In genomic region chr2:118895990-118896913, GRCm38 (mm10) we compare ENCODE assay signal across 8 mouse cellular contexts. TPM values are rescaled to one million over a fixed set of nuclear protein-coding genes. Genes with fewer than 3 reads are reported as not detected.
DNase-seq lines count a peak whose midpoint lies in the region; ATAC-seq and TF ChIP-seq lines count a peak whose summit lies in the region.

No protein-coding gene starts in this region.

- DNase-seq in right cerebral cortex, adult 18-20 months, result peak; percentile 23
- DNase-seq in right cerebral cortex, postnatal 36 days (ENCODE audit: low spot score in 2 of 2), result no peak
- DNase-seq in cerebellum, adult 11-12 months, result peak; percentile 74
- DNase-seq in forebrain, postnatal 0 days, result peak; percentile 44
- DNase-seq in intestine, embryonic 14.5 days (ENCODE audit: low spot score), result peak; percentile 70
- peak; percentile 40 for DNase-seq in lung, adult 2 months
- no peak for DNase-seq in c-Kit-positive CD71-positive TER-119-positive erythroid progenitor cells, embryonic 14.5 days (ENCODE audit: low spot score)

- peaks cover 22% of the 10 kb centered on the region for H3K4me1 ChIP-seq in forebrain, postnatal 0 days (ENCODE audit: insufficient read depth)
- H3K4me1 ChIP-seq in intestine, embryonic 14.5 days (replicated peaks; ENCODE audit: control insufficient read depth, insufficient read depth, low read length), result peaks cover 15% of the 10 kb centered on the region; the same call in 1 of the 2 replicates
- peaks cover 17% of the 10 kb centered on the region for H3K4me1 ChIP-seq in lung, adult 2 months (ENCODE audit: control insufficient read depth, insufficient read depth, low read length)
- peaks cover 34% of the 10 kb centered on the region for H3K4me1 ChIP-seq in neural tube, embryonic 15.5 days

- H3K9me3 ChIP-seq in forebrain, postnatal 0 days (ENCODE audit: low read length), result no peaks in the 10 kb centered on the region
- no peaks in the 10 kb centered on the region for H3K9me3 ChIP-seq in intestine, embryonic 14.5 days (ENCODE audit: control insufficient read depth, low read length)
- no peaks in the 10 kb centered on the region for H3K9me3 ChIP-seq in neural tube, embryonic 15.5 days (replicated peaks)

- H3K27me3 ChIP-seq in forebrain, postnatal 0 days (ENCODE audit: insufficient read depth, low read length), result peaks cover 57% of the 10 kb centered on the region
- H3K27me3 ChIP-seq in intestine, embryonic 14.5 days (replicated peaks; ENCODE audit: control insufficient read depth, insufficient read depth, low read length), result peaks cover 78% of the 10 kb centered on the region
- peaks cover 76% of the 10 kb centered on the region for H3K27me3 ChIP-seq in neural tube, embryonic 15.5 days (replicated peaks)

- H3K27ac ChIP-seq in forebrain, postnatal 0 days (ENCODE audit: low read depth, low read length), result no peak overlapping the region
- no peak overlapping the region for H3K27ac ChIP-seq in intestine, embryonic 14.5 days (ENCODE audit: low read depth)
- H3K27ac ChIP-seq in neural tube, embryonic 15.5 days (replicated peaks), result no peak overlapping the region

- 2% methylated on average over 37 of the region's 38 CpGs for WGBS in forebrain, postnatal 0 days
- 2% methylated on average over 38 of the region's 38 CpGs for WGBS in intestine, embryonic 14.5 days
- 4% methylated on average over 38 of the region's 38 CpGs for WGBS in lung, adult 2 months
- WGBS in neural tube, embryonic 15.5 days, result 2% methylated on average over 38 of the region's 38 CpGs

- H3K36me3 ChIP-seq in forebrain, postnatal 0 days (ENCODE audit: insufficient read depth), result no peaks in the 10 kb centered on the region
- H3K36me3 ChIP-seq in intestine, embryonic 14.5 days (ENCODE audit: control insufficient read depth, insufficient read depth, low read length), result no peaks in the 10 kb centered on the region
- H3K36me3 ChIP-seq in neural tube, embryonic 15.5 days, result no peaks in the 10 kb centered on the region

- ATAC-seq in forebrain, postnatal 0 days, result no peak
- peak; percentile 24; the same call in 1 of the 2 replicates for ATAC-seq in intestine, embryonic 14.5 days (replicated peaks; ENCODE audit: low FRiP score, low TSS enrichment, low read depth)
- no peak for ATAC-seq in neural tube, embryonic 15.5 days (ENCODE audit: low FRiP score)

- peak overlapping the region; percentile 90 for H3K4me2 ChIP-seq in forebrain, postnatal 0 days (ENCODE audit: low read depth)
- peak overlapping the region; percentile 92 for H3K4me2 ChIP-seq in intestine, embryonic 14.5 days (ENCODE audit: low read length)
- peak overlapping the region; percentile 89 for H3K4me2 ChIP-seq in neural tube, embryonic 15.5 days

- peak overlapping the region; percentile 40; the same call in 1 of the 2 replicates for H3K9ac ChIP-seq in forebrain, postnatal 0 days
- H3K9ac ChIP-seq in intestine, embryonic 14.5 days (ENCODE audit: low read length), result no peak overlapping the region; the same call in 1 of the 2 replicates
- peak overlapping the region; percentile 49 for H3K9ac ChIP-seq in neural tube, embryonic 15.5 days (replicated peaks)

- TF ChIP-seq POLR2A in lung, adult 2 months (IDR thresholded peaks at IDR 0.05; ENCODE audit: borderline replicate concordance, extremely low read depth, low read depth, low read length), result no peak

- no peak for TF ChIP-seq CTCF in forebrain, postnatal 0 days (IDR thresholded peaks at IDR 0.05; ENCODE audit: low read depth)
- TF ChIP-seq CTCF in lung, adult 2 months (IDR thresholded peaks at IDR 0.05; ENCODE audit: insufficient read depth, low read length), result no peak

- H3K4me3 ChIP-seq in forebrain, postnatal 0 days (ENCODE audit: low read depth, low read length), result peak overlapping the region; percentile 42
- H3K4me3 ChIP-seq in intestine, embryonic 14.5 days (ENCODE audit: low read depth, low read length), result peak overlapping the region; percentile 46
- H3K4me3 ChIP-seq in lung, adult 2 months (replicated peaks; ENCODE audit: extremely low read depth, low read depth, low read length), result peak overlapping the region; percentile 54
- peak overlapping the region; percentile 44 for H3K4me3 ChIP-seq in neural tube, embryonic 15.5 days (replicated peaks)

RNA-seq across cellular contexts. Expression of gene Bahd1, which starts 3.9 kb away (rescaled TPM):
- total RNA-seq in forebrain, postnatal 0 days (2014; rRNA removed), result 18.0 and 19.9 TPM in 2 replicates
- 4.6 and 5.1 TPM in 2 replicates for polyA plus RNA-seq in forebrain, postnatal 0 days (2015; fragmentation: Nextera tagmentation; extraction: Ambion mirVana)
- polyA plus RNA-seq in intestine, embryonic 14.5 days (2014; fragmentation: Nextera tagmentation; extraction: Ambion mirVana), result 0.93 and 1.7 TPM in 2 replicates
- 18.7 and 21.0 TPM in 2 replicates for polyA plus RNA-seq in lung, adult 2 months (2012; rRNA removed)
- 8.5 TPM in 2 replicates for polyA plus RNA-seq in neural tube, embryonic 15.5 days (2015; fragmentation: Nextera tagmentation; extraction: Ambion mirVana)

RNA-seq across cellular contexts. Expression of gene Chst14, which starts 30.0 kb away (rescaled TPM):
- 2.9 and 4.0 TPM in 2 replicates for total RNA-seq in forebrain, postnatal 0 days (2014; rRNA removed)
- 3.6 and 3.9 TPM in 2 replicates for polyA plus RNA-seq in forebrain, postnatal 0 days (2015; fragmentation: Nextera tagmentation; extraction: Ambion mirVana)
- 32.2 and 32.7 TPM in 2 replicates for polyA plus RNA-seq in intestine, embryonic 14.5 days (2014; fragmentation: Nextera tagmentation; extraction: Ambion mirVana)
- polyA plus RNA-seq in lung, adult 2 months (2012; rRNA removed), result 22.3 and 28.4 TPM in 2 replicates
- polyA plus RNA-seq in neural tube, embryonic 15.5 days (2015; fragmentation: Nextera tagmentation; extraction: Ambion mirVana), result 6.1 and 9.3 TPM in 2 replicates

RNA-seq across cellular contexts. Expression of gene Ivd, which starts 34.5 kb away (rescaled TPM):
- total RNA-seq in forebrain, postnatal 0 days (2014; rRNA removed), result 49.0 and 50.5 TPM in 2 replicates
- 42.9 and 45.8 TPM in 2 replicates for polyA plus RNA-seq in forebrain, postnatal 0 days (2015; fragmentation: Nextera tagmentation; extraction: Ambion mirVana)
- 51.6 and 51.9 TPM in 2 replicates for polyA plus RNA-seq in intestine, embryonic 14.5 days (2014; fragmentation: Nextera tagmentation; extraction: Ambion mirVana)
- polyA plus RNA-seq in lung, adult 2 months (2012; rRNA removed), result 56.4 and 77.5 TPM in 2 replicates
- 51.9 and 59.4 TPM in 2 replicates for polyA plus RNA-seq in neural tube, embryonic 15.5 days (2015; fragmentation: Nextera tagmentation; extraction: Ambion mirVana)

Comparison
In these comparisons a context has a peak if more than half of its experiments do, and no peak if none do; other contexts are left out.
1. DNase-seq: peak in right cerebral cortex, adult 18-20 months (single experiment), cerebellum, adult 11-12 months (single experiment), forebrain, postnatal 0 days (single experiment), intestine, embryonic 14.5 days (single experiment) and lung, adult 2 months (single experiment); none in right cerebral cortex, postnatal 36 days (0 of 2) and c-Kit-positive CD71-positive TER-119-positive erythroid progenitor cells, embryonic 14.5 days (single experiment).
2. Peak in every context shown above with its lines, with median percentiles within 50 percentile points of each other: H3K4me2 ChIP-seq and H3K4me3 ChIP-seq.